Mouse (Mus musculus): ENCODE measurements around the gene Mmp2.
"Not testable (repeated sequence)": the region's sequence is repeated elsewhere in the genome, so short reads cannot be mapped to it uniquely, and the experiment has no call there.

Mmp2 gene

DNA sequence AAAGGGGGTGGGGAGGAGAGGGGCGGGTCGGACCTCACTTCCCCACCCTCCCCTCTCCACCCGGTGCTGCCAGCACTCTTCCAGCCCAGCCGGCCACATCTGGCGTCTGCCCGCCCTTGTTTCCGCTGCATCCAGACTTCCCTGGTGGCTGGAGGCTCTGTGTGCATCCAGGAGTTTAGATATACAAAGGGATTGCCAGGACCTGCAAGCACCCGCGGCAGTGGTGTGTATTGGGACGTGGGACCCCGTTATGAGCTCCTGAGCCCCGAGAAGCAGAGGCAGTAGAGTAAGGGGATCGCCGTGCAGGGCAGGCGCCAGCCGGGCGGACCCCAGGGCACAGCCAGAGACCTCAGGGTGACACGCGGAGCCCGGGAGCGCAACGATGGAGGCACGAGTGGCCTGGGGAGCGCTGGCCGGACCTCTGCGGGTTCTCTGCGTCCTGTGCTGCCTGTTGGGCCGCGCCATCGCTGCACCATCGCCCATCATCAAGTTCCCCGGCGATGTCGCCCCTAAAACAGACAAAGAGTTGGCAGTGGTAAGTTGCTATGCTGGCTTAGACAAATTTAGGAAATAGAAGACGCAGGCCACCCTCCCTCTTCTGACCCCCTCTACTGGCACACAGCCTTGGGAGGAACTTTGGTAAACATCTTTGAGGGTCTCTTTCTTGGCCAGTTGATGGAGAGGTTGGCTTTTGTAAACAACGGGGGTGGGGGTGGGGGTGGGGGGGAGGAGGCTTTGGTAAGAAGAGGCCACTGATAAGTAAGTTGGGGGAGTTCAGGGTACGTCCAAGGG lies at the start of gene Mmp2:
TSS of gene Mmp2 (plus strand) at position 49 of the 792 bp plus-strand sequence.
- no peak for DNase-seq

DNA sequence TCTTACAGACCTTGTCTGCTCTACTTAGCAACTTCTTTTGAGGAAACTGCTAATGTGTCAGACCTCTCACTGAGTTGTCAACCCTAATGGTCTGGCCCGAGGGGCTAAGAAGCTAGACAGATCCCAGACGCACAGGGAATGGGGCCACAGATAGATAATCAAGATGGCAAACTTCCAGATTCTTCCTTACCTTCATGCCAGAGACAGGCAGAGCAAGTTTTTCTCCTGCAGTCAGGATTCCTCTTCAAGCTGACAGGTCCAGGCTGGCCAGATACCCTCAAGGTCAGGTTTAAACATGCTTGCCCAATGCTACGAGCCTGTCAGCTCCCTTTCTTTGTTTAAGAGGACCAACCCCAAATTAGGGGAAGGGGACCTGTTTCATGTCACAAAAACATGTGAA lies 46.1 kb upstream of the Mmp2 start:
- no peak for DNase-seq

GRCm38 (mm10) chr8:92783906-92784610 lies 43.0 kb upstream of the Mmp2 start:
- DNase-seq, result no peak

DNA sequence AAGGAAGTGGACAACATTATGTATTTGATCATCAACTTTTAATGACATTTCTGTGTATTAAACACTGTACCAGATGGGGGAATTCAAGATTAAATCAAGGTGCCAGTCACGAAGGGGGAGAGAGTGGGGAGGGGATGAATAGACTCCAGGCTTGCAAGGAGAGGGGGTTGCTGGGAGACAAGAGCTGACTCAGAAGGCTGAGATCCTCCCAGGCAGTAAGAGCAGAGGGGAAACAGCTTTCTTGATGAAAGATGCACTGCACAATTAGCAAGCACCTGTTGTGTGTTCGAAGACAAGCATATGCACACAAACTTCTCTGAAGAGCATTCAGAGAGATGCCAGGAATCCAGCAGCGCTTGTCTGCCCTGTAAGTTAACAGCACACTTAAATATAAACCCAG lies 36.3 kb upstream of the Mmp2 start:
- no peak for DNase-seq

- not testable (repeated sequence) for DNase-seq
These were observed 35.1 kb upstream of the Mmp2 start for GRCm38 (mm10) chr8:92791999-92792398.

GRCm38 (mm10) chr8:92793852-92794580 lies 33.1 kb upstream of the Mmp2 start:
- DNase-seq, result no peak

- DNase-seq, result no peak
These were observed 29.6 kb upstream of the Mmp2 start for GRCm38 (mm10) chr8:92797527-92797931.

GRCm38 (mm10) chr8:92799406-92799805 lies 27.7 kb upstream of the Mmp2 start:
- DNase-seq, result no peak

GRCm38 (mm10) chr8:92801231-92801630 lies 25.9 kb upstream of the Mmp2 start:
- no peak for DNase-seq

GRCm38 (mm10) chr8:92802591-92802990 lies 24.5 kb upstream of the Mmp2 start:
- DNase-seq, result no peak

GRCm38 (mm10) chr8:92812773-92813172 lies 14.3 kb upstream of the Mmp2 start:
- DNase-seq, result no peak

DNA sequence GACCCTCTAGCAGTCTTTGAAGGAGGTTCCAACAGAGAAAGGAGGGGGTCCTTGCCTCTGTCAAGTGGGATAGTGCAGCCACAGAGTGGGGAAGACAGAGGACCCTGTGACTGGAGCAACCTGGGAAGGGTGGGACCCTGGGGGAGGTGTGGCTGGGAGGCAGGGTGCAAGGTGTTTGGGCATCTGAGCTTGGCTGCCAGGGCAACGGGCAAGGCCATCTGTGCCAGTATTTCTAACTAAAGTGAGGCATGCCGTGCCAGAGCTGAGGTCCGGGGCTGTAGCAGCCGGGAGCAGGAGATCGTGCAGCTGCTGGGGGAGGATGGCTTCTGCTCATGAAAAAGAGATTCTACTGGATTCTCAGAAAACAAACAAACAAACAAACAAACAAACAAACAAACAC lies 11.4 kb upstream of the Mmp2 start:
- DNase-seq, result no peak

DNA sequence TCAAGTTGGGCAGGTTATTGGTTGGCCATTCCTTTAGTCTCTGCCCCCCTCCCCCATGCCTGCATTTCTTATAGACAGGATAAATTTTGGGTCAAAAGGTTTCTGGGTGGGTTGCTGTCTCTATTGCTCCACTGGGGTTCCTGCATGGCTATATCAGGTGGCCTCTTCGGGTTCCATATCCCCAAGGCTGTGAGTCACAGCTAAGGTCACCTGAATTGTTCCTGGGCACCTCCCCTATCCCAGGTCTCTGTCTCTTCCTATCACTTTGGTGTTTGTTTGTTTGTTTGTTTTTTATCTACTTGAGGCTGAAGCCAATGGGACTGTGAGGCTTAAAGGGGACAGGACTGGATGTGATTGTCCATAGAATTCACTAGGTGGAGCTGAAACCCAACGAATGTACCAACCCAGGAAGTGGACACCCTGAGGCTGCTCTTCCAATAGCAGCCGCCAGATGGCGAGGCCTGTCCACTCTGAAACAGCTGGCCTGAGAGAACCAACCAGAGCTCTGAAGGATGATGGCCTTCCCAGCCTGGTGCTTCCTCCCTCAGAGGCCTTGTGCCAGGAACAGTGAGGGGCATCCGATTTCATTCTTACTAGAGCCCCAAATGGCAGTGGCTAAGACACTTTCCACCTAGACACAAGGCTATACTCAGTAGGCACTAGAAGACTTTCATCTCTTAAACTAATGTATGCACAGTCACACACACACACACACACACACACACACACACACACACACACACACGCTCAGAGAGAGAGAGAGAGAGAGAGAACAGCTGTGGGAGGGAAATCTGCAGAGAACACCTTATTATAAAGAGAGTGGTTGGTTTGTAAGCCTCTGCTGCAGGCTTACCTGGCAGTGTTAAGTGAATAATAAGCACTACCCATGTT lies 8.9 kb upstream of the Mmp2 start:
- DNase-seq, result peak; percentile 89

- DNase-seq, result no peak
These were observed 5.9 kb upstream of the Mmp2 start for GRCm38 (mm10) chr8:92821151-92821550.

GRCm38 (mm10) chr8:92822386-92822785 lies 4.7 kb upstream of the Mmp2 start:
- DNase-seq, result no peak

- no peak for DNase-seq
These were observed 1.1 kb upstream of the Mmp2 start for GRCm38 (mm10) chr8:92825991-92826390.

DNA sequence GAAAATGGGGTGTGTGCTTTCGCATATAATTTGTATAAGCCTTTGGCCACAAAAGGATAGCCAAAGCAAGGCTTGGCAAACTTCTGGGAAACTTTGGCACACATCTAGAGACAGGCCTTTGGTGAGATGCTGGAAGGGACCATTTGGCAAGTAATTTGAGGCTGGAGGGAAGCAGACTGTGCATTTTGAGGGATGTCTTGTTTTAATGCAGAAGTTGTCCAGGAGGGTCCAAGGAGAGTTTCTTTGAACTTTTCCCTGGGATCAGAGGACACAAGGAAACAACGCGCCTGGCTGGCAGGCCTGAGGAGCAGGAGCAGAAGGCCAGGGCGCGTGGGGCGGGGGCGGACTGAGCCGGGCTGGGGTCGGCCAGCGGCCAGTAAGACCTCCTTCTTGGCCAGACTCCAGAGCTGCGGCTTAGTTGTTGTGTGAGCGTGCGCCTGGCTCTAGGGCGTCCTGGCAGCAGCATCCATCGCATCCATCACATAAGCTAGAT lies 1.2 kb downstream of the Mmp2 start:
- DNase-seq, result no peak

DNA sequence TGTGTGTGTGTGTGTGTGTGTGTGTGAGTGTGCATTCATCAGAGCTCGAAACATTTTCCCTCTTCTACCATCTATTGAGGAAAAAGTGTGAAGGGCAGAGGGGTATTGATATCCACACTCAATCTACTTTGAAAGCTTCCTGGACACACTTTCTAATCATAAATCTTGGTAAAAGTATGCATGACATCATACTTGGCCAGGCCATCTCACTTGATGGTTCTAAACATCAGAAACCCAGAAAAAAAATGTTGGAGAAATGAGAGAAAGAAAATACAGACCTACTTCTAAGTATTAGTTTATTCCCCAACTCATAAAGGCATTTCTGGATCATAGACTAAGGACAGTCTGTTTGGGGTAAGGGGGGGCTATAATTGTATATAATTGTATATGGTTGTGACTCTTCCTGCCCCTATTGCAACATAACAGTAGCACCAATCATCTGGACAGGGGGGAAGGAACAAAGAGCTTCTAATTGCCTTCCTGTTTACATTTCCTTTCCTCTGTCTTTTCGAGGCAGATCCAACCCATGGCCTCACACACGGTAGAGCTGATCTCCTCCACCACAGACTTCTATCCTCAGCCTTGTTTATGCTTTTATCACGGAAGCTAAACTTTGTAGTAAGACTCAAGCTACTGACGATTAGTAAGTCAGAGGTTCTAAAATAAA lies 7.1 kb downstream of the Mmp2 start:
- DNase-seq, result no peak

DNA sequence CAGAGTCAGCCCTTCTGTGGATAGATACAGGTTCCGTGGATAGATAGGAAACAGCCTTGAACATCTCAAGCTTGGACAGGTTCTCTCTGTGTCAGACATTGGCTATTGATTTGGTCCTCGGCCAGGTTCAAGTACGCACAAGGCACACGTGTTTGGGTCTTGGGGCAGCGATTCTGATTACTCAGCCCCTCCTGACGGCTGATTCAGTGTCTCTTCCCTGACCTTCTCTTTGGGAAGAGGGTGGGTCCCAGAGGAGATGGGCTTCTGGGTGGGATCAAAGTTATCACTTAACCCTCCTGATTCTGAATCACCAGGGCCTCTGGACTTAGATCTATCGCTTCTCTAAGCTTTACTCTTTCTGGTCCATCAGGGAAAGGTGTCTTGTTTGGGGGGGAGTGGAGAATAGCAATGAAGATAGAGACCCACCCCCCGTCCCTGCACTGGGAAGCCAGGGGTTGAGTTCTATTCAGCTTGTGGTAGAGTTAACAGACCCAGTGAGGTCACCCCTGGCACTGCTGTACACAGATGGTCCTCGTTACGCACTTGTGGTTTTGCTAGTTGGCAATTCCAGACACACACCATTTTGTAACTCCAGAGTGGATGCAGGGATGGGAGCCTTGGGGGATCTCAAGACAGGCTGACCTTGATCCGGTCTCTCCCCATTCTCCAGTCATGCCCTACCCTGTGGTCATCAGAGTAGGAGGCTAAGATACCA lies 7.9 kb downstream of the Mmp2 start:
- no peak for DNase-seq

- no peak for DNase-seq
These were observed 8.8 kb downstream of the Mmp2 start for GRCm38 (mm10) chr8:92835901-92836300.

DNA sequence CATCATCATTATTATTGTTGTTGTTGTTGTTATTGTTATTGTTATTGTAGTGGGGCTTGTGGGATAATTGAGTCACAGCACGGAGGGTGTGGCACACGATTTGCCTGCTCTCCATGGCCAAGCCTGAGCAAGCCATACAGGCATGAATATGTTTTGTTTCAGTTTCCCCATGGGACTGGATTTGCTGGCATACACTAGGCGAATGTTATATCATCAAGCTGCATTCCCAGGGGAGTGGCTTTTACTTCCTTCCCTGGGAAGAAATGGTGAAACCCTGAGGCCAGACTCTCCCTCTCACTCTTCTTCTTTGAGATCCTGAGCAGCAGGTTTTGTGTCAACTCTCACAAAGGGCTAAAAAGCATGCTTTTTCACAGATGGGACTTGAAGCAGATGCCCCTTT lies 11.5 kb downstream of the Mmp2 start:
- no peak for DNase-seq
